Mouse (Mus musculus) lung, embryonic 15.5 days (tissue): ENCODE data around the gene Ntrk3. TPM values are rescaled to one million over a fixed set of nuclear protein-coding genes. Genes with fewer than 3 reads are reported as not detected.
A peak's percentile ranks its signal among the peaks of the same experiment; 100 is the strongest.

Source experiments
- ATAC-seq: fragments of 200-750 bp; cut with Nextera tagmentation; 2 replicates; pipeline ENCODE4 v1.8.0; 2017; ENCODE audit warnings: moderate number of reproducible peaks, borderline replicate concordance; ENCODE audit not compliant: low FRiP score, low TSS enrichment; ENCODE audit errors: extremely low read depth
- H3K27ac ChIP-seq: fragments of 300-500 bp; sonication (generic); 2 replicates; pipeline ENCODE4 v1.5.1; 2015; ENCODE audit warnings: moderate library complexity, mild to moderate bottlenecking, inconsistent platforms
- H3K27me3 ChIP-seq: fragments of 300-500 bp; sonication (generic); 2 replicates; pipeline ENCODE4 v1.6.1; 2015; ENCODE audit warnings: inconsistent platforms
- H3K36me3 ChIP-seq: fragments of 300-500 bp; sonication (generic); 2 replicates; pipeline ENCODE4 v1.6.1; 2015; ENCODE audit warnings: inconsistent platforms
- H3K4me1 ChIP-seq: fragments of 300-500 bp; sonication (generic); 2 replicates; pipeline ENCODE4 v1.6.1; 2015; ENCODE audit warnings: inconsistent platforms
- H3K4me2 ChIP-seq: fragments of 300-500 bp; sonication (generic); 2 replicates; pipeline ENCODE4 v1.6.1; 2015; ENCODE audit warnings: inconsistent platforms, mild to moderate bottlenecking, moderate library complexity
- H3K4me3 ChIP-seq: fragments of 300-500 bp; sonication (generic); 2 replicates; pipeline ENCODE4 v1.5.1; 2015; ENCODE audit warnings: mild to moderate bottlenecking, inconsistent platforms
- H3K9ac ChIP-seq: fragments of 300-500 bp; sonication (generic); 2 replicates; pipeline ENCODE4 v1.6.1; 2015; ENCODE audit warnings: inconsistent platforms
- H3K9me3 ChIP-seq: fragments of 300-500 bp; sonication (generic); 2 replicates; pipeline ENCODE4 v1.6.1; 2016; ENCODE audit warnings: inconsistent platforms
- WGBS: fragments of 180-500 bp; shearing (Covaris S2); methylation state at CpG from one replicate; pipeline ENCODE4 v1.1.7; 2015; 5-methylcytosine and 5-hydroxymethylcytosine counted together
- polyA plus RNA-seq: library from polyadenylated mRNA; unstranded; fragments of >200 nt; fragmentation: Nextera tagmentation; extraction: Ambion mirVana; gene quantifications from 2 replicates; pipeline ENCODE4 v1.2.1, GENCODE M21; 2015

The Ntrk3 gene
- polyA plus RNA-seq, 1 experiment from 2014 or later: 1.1 TPM

DNA sequence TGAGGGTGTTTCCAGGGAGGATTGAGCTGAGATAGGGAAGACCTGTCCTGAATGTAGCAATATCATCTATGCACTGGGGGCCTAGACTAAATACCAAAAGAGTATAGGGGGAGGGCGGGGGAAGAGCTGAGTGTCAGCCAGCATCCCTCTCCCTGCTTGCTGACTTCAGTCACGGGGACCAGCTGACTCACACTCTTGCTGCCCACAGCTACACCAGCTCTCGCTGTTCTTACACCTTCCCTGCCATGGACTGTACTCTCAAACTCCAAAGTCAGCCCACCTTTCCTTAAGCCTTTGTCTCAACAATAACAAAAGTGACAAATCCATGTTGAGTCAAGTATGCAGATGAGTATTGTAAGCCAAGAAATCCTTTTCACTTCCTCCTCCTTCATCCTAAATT, 136.0 kb downstream of the Ntrk3 start:
- no peak overlapping the region for H3K4me2 ChIP-seq
- H3K27me3 ChIP-seq: peaks cover 21% of the 10 kb centered on the region
- H3K4me1 ChIP-seq: no peaks in the 10 kb centered on the region
- ATAC-seq: no peak
- H3K9me3 ChIP-seq: no peaks in the 10 kb centered on the region
- WGBS: 75% methylated on average over 3 of the region's 3 CpGs
- H3K4me3 ChIP-seq: no peak overlapping the region
- no peak overlapping the region for H3K27ac ChIP-seq
- no peaks in the 10 kb centered on the region for H3K36me3 ChIP-seq
- H3K9ac ChIP-seq: no peak overlapping the region

DNA sequence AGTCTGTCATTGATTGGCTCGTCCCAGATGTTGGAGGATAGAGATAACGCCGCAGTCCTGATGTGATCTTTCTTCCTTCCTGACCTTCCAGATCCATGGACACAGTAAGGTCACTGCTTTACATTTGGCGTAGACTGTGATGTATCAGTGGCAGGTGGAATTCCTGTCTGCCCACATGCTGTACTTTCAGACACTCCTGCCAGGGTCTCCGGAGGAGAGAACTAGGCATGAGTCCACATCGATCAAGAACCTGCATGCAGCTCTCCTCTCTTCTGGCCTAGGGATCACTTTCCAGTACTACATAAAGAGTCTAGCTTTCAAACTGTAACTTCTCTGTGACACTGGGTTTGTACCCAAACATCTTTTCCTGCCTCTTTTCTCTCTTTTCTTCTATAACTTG, 136.9 kb downstream of the Ntrk3 start:
- no peaks in the 10 kb centered on the region for H3K36me3 ChIP-seq
- peaks cover 21% of the 10 kb centered on the region for H3K27me3 ChIP-seq
- H3K4me3 ChIP-seq: no peak overlapping the region
- H3K9me3 ChIP-seq: no peaks in the 10 kb centered on the region
- H3K4me2 ChIP-seq: no peak overlapping the region
- no peaks in the 10 kb centered on the region for H3K4me1 ChIP-seq
- 83% methylated on average over 6 of the region's 6 CpGs for WGBS
- H3K27ac ChIP-seq: no peak overlapping the region
- H3K9ac ChIP-seq: no peak overlapping the region
- ATAC-seq: no peak

GRCm38 (mm10) chr7:78599941-78600677, 137.7 kb downstream of the Ntrk3 start:
- no peak for ATAC-seq
- Histone ChIP-seq H3K27ac (no peak overlapping the region), H3K4me1 (no peaks in the 10 kb centered on the region), H3K4me3 (no peak overlapping the region), H3K4me2 (no peak overlapping the region), H3K9ac (no peak overlapping the region), H3K27me3 (peaks cover 21% of the 10 kb centered on the region), H3K36me3 (no peaks in the 10 kb centered on the region), H3K9me3 (no peaks in the 10 kb centered on the region)
- WGBS: 60% methylated on average over 6 of the region's 6 CpGs

- Histone ChIP-seq H3K4me1 (no peaks in the 10 kb centered on the region), H3K27ac (no peak overlapping the region), H3K36me3 (no peaks in the 10 kb centered on the region), H3K4me2 (no peak overlapping the region), H3K4me3 (no peak overlapping the region), H3K9me3 (no peaks in the 10 kb centered on the region), H3K27me3 (peaks cover 21% of the 10 kb centered on the region), H3K9ac (no peak overlapping the region)
- WGBS: 25% methylated on average over 12 of the region's 12 CpGs
- no peak for ATAC-seq
Measured at GRCm38 (mm10) chr7:78598147-78598546, 139.7 kb downstream of the Ntrk3 start.

GRCm38 (mm10) chr7:78597251-78598129, 140.3 kb downstream of the Ntrk3 start:
- no peak for ATAC-seq
- no peak overlapping the region for H3K4me2 ChIP-seq
- H3K9me3 ChIP-seq: no peaks in the 10 kb centered on the region
- H3K27me3 ChIP-seq: peaks cover 21% of the 10 kb centered on the region
- H3K4me3 ChIP-seq: no peak overlapping the region
- H3K36me3 ChIP-seq: no peaks in the 10 kb centered on the region
- no peak overlapping the region for H3K9ac ChIP-seq
- WGBS: 18% methylated on average over 15 of the region's 15 CpGs
- no peaks in the 10 kb centered on the region for H3K4me1 ChIP-seq
- H3K27ac ChIP-seq: no peak overlapping the region

DNA sequence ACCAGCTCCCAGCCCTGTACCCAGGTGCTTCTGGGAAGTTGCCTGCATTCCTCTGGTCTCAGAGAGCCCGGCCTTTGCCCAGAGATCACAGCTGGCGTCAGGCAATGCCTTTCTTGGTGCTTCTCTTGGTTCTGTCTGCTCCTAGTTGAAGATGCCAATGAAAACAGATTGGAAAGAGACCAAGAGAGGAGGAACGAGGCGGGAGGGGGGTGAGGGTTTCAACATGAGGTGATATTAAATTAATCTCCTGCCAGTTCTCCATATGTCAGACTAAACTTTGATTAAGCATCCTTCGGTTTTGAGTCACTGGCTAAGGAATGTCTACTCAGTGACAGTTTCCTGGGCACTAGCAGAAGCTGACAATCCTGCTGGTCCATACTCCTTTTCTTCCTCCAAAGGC, 141.3 kb downstream of the Ntrk3 start:
- WGBS: 56% methylated on average over 5 of the region's 5 CpGs
- no peaks in the 10 kb centered on the region for H3K4me1 ChIP-seq
- H3K27me3 ChIP-seq: peaks cover 21% of the 10 kb centered on the region
- H3K4me3 ChIP-seq: no peak overlapping the region
- no peak overlapping the region for H3K27ac ChIP-seq
- H3K36me3 ChIP-seq: no peaks in the 10 kb centered on the region
- no peak overlapping the region for H3K9ac ChIP-seq
- ATAC-seq: no peak
- no peaks in the 10 kb centered on the region for H3K9me3 ChIP-seq
- no peak overlapping the region for H3K4me2 ChIP-seq

DNA sequence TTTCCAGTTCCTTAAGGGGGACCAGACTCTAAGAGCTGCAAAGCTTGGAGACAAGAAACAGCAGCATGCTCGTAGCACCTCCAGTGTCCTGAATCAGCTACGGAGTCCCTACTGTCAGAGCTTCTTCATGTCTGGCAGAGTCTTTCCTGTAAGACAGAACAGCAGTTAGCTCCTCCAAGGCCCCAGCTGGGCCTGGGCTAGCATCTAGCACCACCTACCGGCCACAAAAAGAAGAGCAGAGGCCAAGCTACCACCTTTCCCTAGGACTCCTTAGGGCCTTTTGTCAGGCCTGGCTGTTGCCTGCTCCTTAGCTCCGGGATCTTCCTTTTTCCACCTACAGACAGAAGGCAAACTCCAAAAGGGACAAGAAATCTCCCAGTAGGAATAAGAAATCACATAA, 141.9 kb downstream of the Ntrk3 start:
- H3K4me1 ChIP-seq: no peaks in the 10 kb centered on the region
- peak; percentile 63; the same call in 1 of the 2 replicates for ATAC-seq
- H3K9ac ChIP-seq: no peak overlapping the region
- H3K36me3 ChIP-seq: no peaks in the 10 kb centered on the region
- no peak overlapping the region for H3K4me3 ChIP-seq
- no peaks in the 10 kb centered on the region for H3K9me3 ChIP-seq
- 4% methylated on average over 4 of the region's 4 CpGs for WGBS
- H3K27me3 ChIP-seq: peaks cover 21% of the 10 kb centered on the region
- no peak overlapping the region for H3K27ac ChIP-seq
- no peak overlapping the region for H3K4me2 ChIP-seq

DNA sequence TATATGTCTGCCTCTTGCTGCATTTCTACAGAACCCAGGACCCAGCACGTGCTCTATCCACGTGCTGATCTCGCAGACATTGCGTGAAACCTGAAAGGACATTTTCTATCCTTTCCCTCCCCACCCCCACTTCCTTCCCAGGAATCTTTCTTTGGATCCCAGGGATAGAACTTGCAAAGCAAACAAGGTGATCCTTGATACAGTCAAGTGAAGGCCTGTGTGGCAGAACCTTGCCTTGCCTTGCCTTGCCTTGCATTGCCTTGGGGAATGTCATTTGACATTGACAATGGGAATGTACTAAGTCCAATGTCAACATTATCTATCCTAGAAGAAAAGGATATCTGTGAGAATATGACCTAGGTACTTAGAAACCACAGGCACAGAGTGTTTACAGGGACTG, 144.9 kb downstream of the Ntrk3 start:
- WGBS: 72% methylated on average over 4 of the region's 4 CpGs
- H3K9ac ChIP-seq: no peak overlapping the region
- H3K4me1 ChIP-seq: no peaks in the 10 kb centered on the region
- H3K4me2 ChIP-seq: no peak overlapping the region
- no peak for ATAC-seq
- H3K27me3 ChIP-seq: peaks cover 9% of the 10 kb centered on the region
- H3K27ac ChIP-seq: no peak overlapping the region
- H3K9me3 ChIP-seq: no peaks in the 10 kb centered on the region
- H3K4me3 ChIP-seq: no peak overlapping the region
- H3K36me3 ChIP-seq: no peaks in the 10 kb centered on the region

GRCm38 (mm10) chr7:78592172-78592571, 145.6 kb downstream of the Ntrk3 start:
- 64% methylated on average over 1 of the region's 1 CpGs for WGBS
- Histone ChIP-seq H3K27ac (no peak overlapping the region), H3K4me1 (no peaks in the 10 kb centered on the region), H3K9ac (no peak overlapping the region), H3K4me2 (no peak overlapping the region), H3K27me3 (peaks cover 1% of the 10 kb centered on the region), H3K36me3 (no peaks in the 10 kb centered on the region), H3K9me3 (no peaks in the 10 kb centered on the region), H3K4me3 (no peak overlapping the region)
- ATAC-seq: no peak

DNA sequence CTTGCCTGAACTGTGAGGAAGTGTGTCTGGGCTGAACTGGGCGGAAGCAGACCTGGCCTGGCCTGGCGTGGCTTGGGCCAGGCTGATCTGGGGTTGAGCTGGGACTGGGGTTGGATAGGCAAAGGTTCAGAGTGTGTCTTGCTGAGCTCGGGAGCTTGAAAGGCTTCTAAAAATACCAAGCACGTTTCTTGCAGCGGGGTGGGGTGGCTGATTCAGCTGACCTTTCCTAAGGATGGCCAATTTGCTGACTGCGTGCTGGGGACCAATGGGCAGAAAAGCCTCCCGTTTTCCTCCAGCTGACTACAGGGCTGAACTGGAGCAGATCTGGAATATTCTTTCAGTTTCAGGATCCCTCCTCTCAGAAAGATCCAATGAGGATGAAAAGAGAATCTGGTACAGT, 148.0 kb downstream of the Ntrk3 start:
- Histone ChIP-seq H3K27ac (no peak overlapping the region), H3K4me3 (no peak overlapping the region), H3K9me3 (no peaks in the 10 kb centered on the region), H3K27me3 (peaks cover 10% of the 10 kb centered on the region), H3K4me2 (no peak overlapping the region), H3K36me3 (no peaks in the 10 kb centered on the region), H3K4me1 (no peaks in the 10 kb centered on the region), H3K9ac (no peak overlapping the region)
- WGBS: 64% methylated on average over 7 of the region's 7 CpGs
- no peak for ATAC-seq

GRCm38 (mm10) chr7:78586800-78587199, 151.0 kb downstream of the Ntrk3 start:
- Histone ChIP-seq H3K9me3 (no peaks in the 10 kb centered on the region), H3K4me3 (no peak overlapping the region), H3K4me2 (no peak overlapping the region), H3K27ac (no peak overlapping the region), H3K9ac (no peak overlapping the region), H3K4me1 (no peaks in the 10 kb centered on the region), H3K27me3 (peaks cover 38% of the 10 kb centered on the region), H3K36me3 (no peaks in the 10 kb centered on the region)
- ATAC-seq: no peak
- WGBS: 19% methylated on average over 3 of the region's 3 CpGs

DNA sequence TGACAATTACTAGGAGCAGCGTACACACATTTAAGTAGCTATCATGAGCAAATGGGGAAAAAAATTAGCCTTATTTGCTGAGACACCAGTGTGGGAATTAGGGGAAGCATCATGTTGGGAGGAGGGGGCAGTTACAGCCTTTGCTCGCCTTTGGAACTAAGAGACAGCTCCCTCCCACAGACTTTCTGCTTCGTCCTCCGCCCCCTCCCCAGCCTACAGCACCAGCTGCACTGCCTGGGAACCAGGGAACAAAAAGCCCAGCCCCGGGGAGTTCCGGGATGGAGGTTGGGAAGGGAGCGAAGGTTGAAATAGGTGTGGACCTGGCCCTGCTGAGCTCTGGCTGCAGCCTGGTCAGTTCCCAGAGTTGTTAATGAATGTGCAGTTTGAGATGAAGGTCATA, 151.9 kb downstream of the Ntrk3 start:
- Histone ChIP-seq H3K27me3 (peaks cover 46% of the 10 kb centered on the region), H3K9ac (no peak overlapping the region), H3K36me3 (no peaks in the 10 kb centered on the region), H3K27ac (no peak overlapping the region), H3K9me3 (no peaks in the 10 kb centered on the region), H3K4me1 (no peaks in the 10 kb centered on the region), H3K4me2 (no peak overlapping the region), H3K4me3 (no peak overlapping the region)
- WGBS: 57% methylated on average over 7 of the region's 7 CpGs
- no peak for ATAC-seq
